Mouse (Mus musculus): ENCODE measurements around the gene Nfkbia.

GRCm38 (mm10) chr12:55442861-55443850 lies 49.3 kb downstream of the Nfkbia start:
- TF ChIP-seq CTCF (IDR thresholded peaks at IDR 0.05; ENCODE audit: extremely low read depth, insufficient read length, insufficient replicate concordance, low read depth, low read length) = peak; percentile 26; the same call in 1 of the 2 replicates
- TF ChIP-seq POLR2A (IDR thresholded peaks at IDR 0.05; ENCODE audit: low read depth, low read length) = no peak
